Mouse (Mus musculus) heart, postnatal 0 days (tissue): Measurements from ENCODE around the gene Camk2b. TPM values are rescaled to one million over a fixed set of nuclear protein-coding genes. Genes with fewer than 3 reads are reported as not detected.
A peak's percentile ranks its signal among the peaks of the same experiment; 100 is the strongest.

ENCODE experiments used
- ATAC-seq: fragments of 200-750 bp; cut with Nextera tagmentation; 2 replicates; pipeline ENCODE4 v1.8.0; 2017; ENCODE audit warnings: low read depth, moderate number of reproducible peaks, moderate library complexity; ENCODE audit not compliant: insufficient read depth
- DNase-seq: peaks from one replicate; pipeline ENCODE4 v3.0.0-alpha.2; 2016; ENCODE audit warnings: low spot score
- H3K27ac ChIP-seq: fragments of 300-500 bp; sonication (generic); 2 replicates; pipeline ENCODE4 v1.5.1; 2014; ENCODE audit warnings: low read depth, mild to moderate bottlenecking
- H3K27me3 ChIP-seq: fragments of 300-500 bp; sonication (generic); 2 replicates; pipeline ENCODE4 v1.6.1; 2014; ENCODE audit warnings: low read length, mixed read lengths; ENCODE audit not compliant: control insufficient read depth, insufficient read depth
- H3K36me3 ChIP-seq: fragments of 300-500 bp; sonication (generic); replicated peaks from 2 replicates; pipeline ENCODE4 v1.6.1; 2014; ENCODE audit warnings: low read length, mixed read lengths; ENCODE audit not compliant: control insufficient read depth, insufficient read depth
- H3K4me1 ChIP-seq: fragments of 300-500 bp; sonication (generic); 2 replicates; pipeline ENCODE4 v1.6.1; 2014; ENCODE audit warnings: antibody characterized with exemption; ENCODE audit not compliant: control insufficient read depth, insufficient read depth
- H3K4me2 ChIP-seq: fragments of 300-500 bp; sonication (generic); 2 replicates; pipeline ENCODE4 v1.6.1; 2014; ENCODE audit warnings: low read depth, mild to moderate bottlenecking, low read length, moderate library complexity
- H3K4me3 ChIP-seq: fragments of 300-500 bp; sonication (generic); 2 replicates; pipeline ENCODE4 v1.5.1; 2014; ENCODE audit warnings: low read depth, low read length
- H3K9ac ChIP-seq: fragments of 300-500 bp; sonication (generic); replicated peaks from 2 replicates; pipeline ENCODE4 v1.6.1; 2014; ENCODE audit warnings: low read depth, low read length, mixed read lengths
- H3K9me3 ChIP-seq: fragments of 300-500 bp; sonication (generic); replicated peaks from 2 replicates; pipeline ENCODE4 v1.6.1; 2016; ENCODE audit warnings: low read length; ENCODE audit not compliant: control insufficient read depth
- CTCF ChIP-seq: IDR thresholded peaks from 2 replicates; pipeline ENCODE4 v1.5.1; 2016; ENCODE audit warnings: antibody characterized with exemption, control low read depth, low read depth
- EP300 ChIP-seq: IDR thresholded peaks from 2 replicates; pipeline ENCODE4 v1.6.1; 2016; ENCODE audit warnings: antibody characterized with exemption, low read depth
- WGBS: fragments of 180-500 bp; shearing (Covaris S2); extraction: QIAGEN DNeasy Blood & Tissue Kit; methylation state at CpG from one replicate; pipeline ENCODE4 v1.1.7; 2014; 5-methylcytosine and 5-hydroxymethylcytosine counted together
- polyA plus RNA-seq: library from polyadenylated mRNA; unstranded; fragments of >200 nt; fragmentation: Nextera tagmentation; extraction: Ambion mirVana; gene quantifications from 2 replicates; pipeline ENCODE4 v1.2.1, GENCODE M21; 2015
- total RNA-seq: library from RNA; depleted of rRNA; stranded (reverse); fragments of >200 nt; gene quantifications from 2 replicates; pipeline ENCODE4 v1.2.3, GENCODE M21; 2014; ENCODE audit warnings: low replicate concordance

Gene Camk2b
- total and polyA plus RNA-seq, 2 experiments from 2014 or later = 3.4 to 6.3 TPM

- ATAC-seq (no peak), DNase-seq (no peak)
- Histone ChIP-seq H3K9me3 (no peaks in the 10 kb centered on the region), H3K4me1 (peaks cover 11% of the 10 kb centered on the region; the same call in 1 of the 2 replicates), H3K9ac (no peak overlapping the region), H3K36me3 (no peaks in the 10 kb centered on the region), H3K27ac (no peak overlapping the region), H3K4me2 (no peak overlapping the region), H3K27me3 (no peaks in the 10 kb centered on the region), H3K4me3 (no peak overlapping the region)
- 85% methylated on average over 5 of the region's 5 CpGs for WGBS
- no peak for TF ChIP-seq EP300
- no peak for TF ChIP-seq CTCF
These were observed 32.4 kb downstream of the Camk2b start for GRCm38 (mm10) chr11:6033801-6034200.

GRCm38 (mm10) chr11:6033147-6033546 is 33.0 kb downstream of the Camk2b start:
- no peaks in the 10 kb centered on the region for H3K27me3 ChIP-seq
- peaks cover 11% of the 10 kb centered on the region; the same call in 1 of the 2 replicates for H3K4me1 ChIP-seq
- H3K27ac ChIP-seq = no peak overlapping the region
- no peak overlapping the region for H3K4me3 ChIP-seq
- 55% methylated on average over 3 of the region's 3 CpGs for WGBS
- TF ChIP-seq EP300 (no peak), CTCF (peak; percentile 66)
- no peaks in the 10 kb centered on the region for H3K36me3 ChIP-seq
- H3K9ac ChIP-seq = no peak overlapping the region
- DNase-seq (peak; percentile 19), ATAC-seq (no peak)
- no peaks in the 10 kb centered on the region for H3K9me3 ChIP-seq
- no peak overlapping the region for H3K4me2 ChIP-seq

GRCm38 (mm10) chr11:6030650-6031049 is 35.5 kb downstream of the Camk2b start:
- no peaks in the 10 kb centered on the region for H3K36me3 ChIP-seq
- H3K4me3 ChIP-seq = no peak overlapping the region
- H3K4me1 ChIP-seq = peaks cover 11% of the 10 kb centered on the region; the same call in 1 of the 2 replicates
- DNase-seq (peak; percentile 64), ATAC-seq (peak; percentile 51)
- H3K4me2 ChIP-seq = no peak overlapping the region
- 55% methylated on average over 6 of the region's 6 CpGs for WGBS
- no peak overlapping the region for H3K27ac ChIP-seq
- no peaks in the 10 kb centered on the region for H3K27me3 ChIP-seq
- H3K9ac ChIP-seq = no peak overlapping the region
- TF ChIP-seq CTCF = no peak
- TF ChIP-seq EP300 = no peak
- H3K9me3 ChIP-seq = no peaks in the 10 kb centered on the region

DNA sequence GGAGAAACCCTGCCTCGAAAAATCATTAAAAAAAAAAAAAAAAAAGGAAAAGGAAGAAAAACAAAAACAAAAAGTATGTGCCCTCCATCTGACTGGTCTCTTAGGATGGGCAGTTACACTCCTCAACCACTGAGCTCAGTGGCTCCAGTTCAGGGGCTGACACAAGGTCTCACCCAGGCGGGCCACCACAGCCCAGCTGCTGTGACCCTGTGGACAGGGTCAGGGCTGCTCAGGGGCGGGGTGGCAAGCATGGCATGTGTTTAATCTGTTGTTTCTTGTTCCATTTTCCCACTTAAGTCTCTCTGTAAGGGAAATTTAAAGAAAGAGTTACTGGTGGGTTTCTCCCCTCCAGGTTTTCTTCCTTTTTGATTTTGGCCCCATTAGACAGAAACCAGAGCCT is 36.4 kb downstream of the Camk2b start:
- 79% methylated on average over 3 of the region's 3 CpGs for WGBS

GRCm38 (mm10) chr11:6028911-6029310 is 37.3 kb downstream of the Camk2b start:
- no peak for TF ChIP-seq EP300
- no peak for TF ChIP-seq CTCF
- Histone ChIP-seq H3K27me3 (no peaks in the 10 kb centered on the region), H3K9ac (no peak overlapping the region), H3K4me3 (no peak overlapping the region), H3K27ac (no peak overlapping the region), H3K36me3 (no peaks in the 10 kb centered on the region), H3K4me1 (peaks cover 11% of the 10 kb centered on the region; the same call in 1 of the 2 replicates), H3K4me2 (no peak overlapping the region), H3K9me3 (no peaks in the 10 kb centered on the region)
- DNase-seq = no peak
- no peak for ATAC-seq
- WGBS = 67% methylated on average over 7 of the region's 7 CpGs

More for the DNA sequence above, 36.4 kb downstream of the Camk2b start:
- Histone ChIP-seq H3K4me1 (peaks cover 11% of the 10 kb centered on the region; the same call in 1 of the 2 replicates), H3K36me3 (no peaks in the 10 kb centered on the region), H3K4me2 (no peak overlapping the region), H3K27ac (no peak overlapping the region), H3K27me3 (no peaks in the 10 kb centered on the region), H3K9ac (no peak overlapping the region), H3K4me3 (no peak overlapping the region), H3K9me3 (no peaks in the 10 kb centered on the region)
- TF ChIP-seq CTCF = no peak
- TF ChIP-seq EP300 = no peak
- DNase-seq = no peak
- no peak for ATAC-seq

- TF ChIP-seq CTCF (peak; percentile 69), EP300 (no peak)
- Histone ChIP-seq H3K27ac (no peak overlapping the region), H3K9ac (no peak overlapping the region), H3K4me3 (no peak overlapping the region), H3K9me3 (no peaks in the 10 kb centered on the region), H3K27me3 (no peaks in the 10 kb centered on the region), H3K4me2 (no peak overlapping the region), H3K36me3 (no peaks in the 10 kb centered on the region), H3K4me1 (peaks cover 10% of the 10 kb centered on the region; the same call in 1 of the 2 replicates)
- WGBS = 62% methylated on average over 1 of the region's 1 CpGs
- peak; percentile 49; the same call in 1 of the 2 replicates for ATAC-seq
- peak; percentile 49 for DNase-seq
These were observed 39.8 kb downstream of the Camk2b start for GRCm38 (mm10) chr11:6026361-6026760.
